Mouse (Mus musculus) adrenal gland, postnatal 0 days (tissue): ENCODE data around the gene Slc17a7. TPM values are rescaled to one million over a fixed set of nuclear protein-coding genes. Genes with fewer than 3 reads are reported as not detected.

ENCODE experiments used
- microRNA-seq: library from miRNA; unstranded; fragments of <30 nt; microRNA quantifications from one replicate; pipeline ENCODE4, GENCODE M21; 2016; ENCODE audit warnings: borderline replicate concordance; ENCODE audit not compliant: insufficient number of aligned reads
- polyA plus RNA-seq: library from polyadenylated mRNA; unstranded; fragments of >200 nt; fragmentation: Nextera tagmentation; extraction: Ambion mirVana; gene quantifications from 2 replicates; pipeline ENCODE4 v1.2.1, GENCODE M21; 2015

Gene Slc17a7
- polyA plus RNA-seq: 0.11 and 0.16 TPM in 2 replicates

DNA sequence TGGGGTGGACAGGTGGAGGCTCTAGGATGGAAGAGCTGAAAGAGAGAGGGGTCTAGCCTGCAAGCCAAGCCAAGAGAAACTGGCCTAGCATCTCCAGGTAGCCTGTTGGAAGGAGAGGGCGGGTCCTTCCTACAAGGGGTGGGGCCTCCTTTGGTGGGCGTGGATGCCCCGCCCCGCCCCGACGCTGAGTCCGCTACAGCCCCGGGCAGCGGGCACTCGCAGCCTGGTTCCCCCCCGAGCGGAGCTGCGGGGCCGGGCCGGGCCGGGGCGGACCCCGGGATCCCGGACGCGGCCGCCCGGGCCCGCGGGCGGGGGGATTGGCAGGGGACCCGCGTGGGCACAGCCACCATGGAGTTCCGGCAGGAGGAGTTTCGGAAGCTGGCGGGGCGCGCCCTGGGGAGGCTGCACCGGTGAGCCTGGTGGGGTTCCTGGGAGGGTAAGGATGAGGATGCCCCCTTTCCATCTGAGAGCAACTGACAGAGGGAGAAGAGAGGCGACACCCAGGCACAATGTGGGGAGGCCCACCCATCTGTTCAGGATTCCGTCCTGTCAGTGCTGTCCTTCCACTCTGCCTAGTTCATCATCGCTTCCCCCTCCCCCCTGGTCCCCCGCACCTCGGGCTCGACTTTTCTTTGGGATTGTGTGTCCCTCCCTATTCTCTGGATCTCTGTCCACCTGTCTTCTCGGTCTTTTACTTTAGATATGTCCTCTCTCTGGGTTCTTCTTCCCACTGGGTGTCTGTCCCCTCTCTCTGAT, at the start of gene Slc17a7:
Gene Slc17a7, plus strand, starts transcription at position 215 of the 756 bp plus-strand sequence.

GRCm38 (mm10) chr7:45124224-45125143, 39.3 kb upstream of the Slc17a7 start, which contains the start of gene Rps11:
Gene Rps11, minus strand, starts transcription at chr7:45124439.

GRCm38 (mm10) chr7:45128624-45129246, 35.0 kb upstream of the Slc17a7 start, which contains the start of gene Rpl13a:
Gene Rpl13a, minus strand, starts transcription at chr7:45128761.

DNA sequence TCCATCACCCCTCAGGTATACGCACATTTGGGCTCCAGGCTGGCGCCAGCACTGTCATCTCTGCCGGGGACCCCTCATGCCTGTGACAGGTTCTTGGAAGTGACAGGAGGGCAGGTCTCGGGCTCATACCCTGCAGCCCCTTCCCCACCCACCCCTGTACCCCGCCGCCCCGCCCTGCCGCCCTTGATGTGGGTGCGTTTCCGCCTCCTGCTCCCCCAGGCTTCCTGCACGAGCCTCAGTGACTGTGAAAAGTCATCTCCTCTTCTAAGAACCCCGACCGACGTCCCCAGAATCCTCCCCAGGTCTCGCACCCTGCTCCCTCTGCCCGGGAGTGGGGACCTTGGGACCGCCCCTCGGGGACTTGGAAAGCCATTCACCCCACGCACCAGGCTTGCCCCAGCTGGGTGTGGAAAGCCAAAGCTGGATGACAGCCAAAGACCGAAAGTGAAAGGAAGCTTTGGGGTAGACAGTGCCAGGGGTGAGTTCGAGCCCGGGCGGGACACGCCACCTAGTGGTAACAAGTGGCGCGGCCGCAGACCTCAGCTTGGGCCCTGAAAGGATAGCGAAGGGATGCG, 27.7 kb upstream of the Slc17a7 start, which contains the start of the genes Gm45713 and Flt3l:
Gene Gm45713, minus strand, starts transcription at position 239 of the 575 bp plus-strand sequence.
Gene Flt3l, minus strand, starts transcription at position 440 of the 575 bp plus-strand sequence.

DNA sequence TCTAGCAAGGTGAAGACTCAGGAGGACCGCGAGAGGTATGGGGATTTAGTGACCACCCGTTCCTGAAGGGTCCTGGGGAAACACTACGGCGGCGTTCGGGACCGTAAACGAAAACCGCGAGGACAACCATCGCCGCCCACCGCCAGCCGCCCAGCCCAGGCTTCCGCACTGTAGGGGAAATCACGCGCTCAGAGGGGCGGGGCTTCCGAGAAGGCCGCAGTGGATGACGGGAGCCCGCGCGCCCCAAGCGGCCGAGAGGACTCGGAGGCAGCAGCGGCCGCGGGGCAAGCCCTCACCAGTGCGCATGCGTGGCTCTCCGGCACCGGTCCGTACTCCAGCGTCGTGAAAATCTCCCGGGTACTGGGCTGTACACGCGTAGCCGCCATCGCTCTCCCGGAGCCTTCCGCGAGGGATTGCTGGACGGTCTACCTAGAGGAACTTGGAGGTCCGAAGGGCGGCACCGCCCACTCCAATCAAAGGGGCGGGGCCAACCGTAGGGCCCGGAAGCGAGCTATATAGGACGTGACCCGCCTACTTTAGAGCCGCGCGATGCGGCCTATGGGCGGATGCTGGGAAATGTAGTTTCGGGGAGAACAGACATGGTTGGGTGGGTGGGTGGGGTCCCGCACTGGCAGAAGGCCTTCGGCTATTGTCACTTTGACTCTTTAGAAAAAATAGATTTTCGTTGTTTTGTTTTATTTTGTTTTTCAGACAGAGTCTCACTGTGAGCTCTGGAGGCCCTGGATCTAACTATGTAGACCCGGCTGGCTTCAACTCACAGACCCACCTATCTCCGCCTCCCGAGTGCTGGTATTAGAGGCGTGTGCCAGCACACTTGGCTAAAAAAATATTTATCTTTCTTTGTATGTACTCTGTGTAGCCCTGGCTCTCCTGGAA, 9.4 kb upstream of the Slc17a7 start, which contains the start of the genes Pih1d1 and Aldh16a1:
Gene Pih1d1, plus strand, starts transcription at position 208 of the 897 bp plus-strand sequence.
Gene Aldh16a1, minus strand, starts transcription at position 489 of the 897 bp plus-strand sequence.

GRCm38 (mm10) chr7:45179469-45179868, 15.7 kb downstream of the Slc17a7 start, which contains the start of gene Gfy:
Gene Gfy, minus strand, starts transcription at chr7:45179569.

DNA sequence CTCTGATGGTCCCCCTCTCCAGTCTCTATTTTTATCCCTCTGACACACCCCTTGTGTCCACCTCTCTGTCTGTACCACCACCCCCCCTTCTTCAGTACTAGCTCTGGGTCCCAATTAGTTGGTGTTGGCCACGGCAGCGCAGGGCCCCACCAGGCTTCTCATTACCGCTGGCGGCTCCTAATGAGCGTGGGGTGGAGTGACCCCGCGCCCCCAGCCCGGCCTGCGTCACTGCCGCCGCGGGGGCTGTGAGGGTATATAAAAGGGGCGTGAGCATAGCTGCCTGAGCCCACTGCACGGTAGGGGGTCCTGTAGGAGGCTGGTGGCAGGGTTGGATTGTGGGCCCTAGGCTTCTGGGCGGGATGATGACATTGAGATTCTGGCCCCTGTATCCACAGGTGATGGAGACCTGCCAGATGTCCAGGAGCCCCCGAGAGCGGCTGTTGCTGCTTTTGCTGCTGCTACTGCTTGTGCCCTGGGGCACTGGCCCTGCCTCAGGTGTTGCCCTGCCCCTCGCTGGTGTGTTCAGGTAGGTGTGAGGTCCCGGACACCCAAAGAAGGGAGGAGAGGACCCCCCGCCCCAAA, 17.2 kb downstream of the Slc17a7 start, which contains the start of gene Pth2:
Gene Pth2, plus strand, starts transcription at position 100 of the 582 bp plus-strand sequence.

GRCm38 (mm10) chr7:45204380-45205143, 40.8 kb downstream of the Slc17a7 start, which contains the start of gene Ccdc155:
Gene Ccdc155, minus strand, starts transcription at chr7:45204892.

GRCm38 (mm10) chr7:45211851-45212251, 48.1 kb downstream of the Slc17a7 start, which contains the start of gene Dkkl1:
Gene Dkkl1, minus strand, starts transcription at chr7:45212147.

GRCm38 (mm10) chr7:45215673-45216441, 52.1 kb downstream of the Slc17a7 start, which contains the start of gene Tead2:
Gene Tead2, plus strand, starts transcription at chr7:45215753.

Small RNA genes within 50 kb of the gene (microRNA-seq; reads per million reads assigned to microRNA genes)
- 86.9 reads per million, percentile 42 among the genes with 10 or more reads in this experiment for gene Mir150
- gene Mir5121: 17.9 reads per million, percentile 24 among the genes with 10 or more reads in this experiment
- not detected for gene Mir7055

Other genes starting within 250 kb of the Slc17a7 start
- 49.4 and 50.6 TPM in 2 replicates for gene Ap2a1, start 234.5 kb upstream of the Slc17a7 start, polyA plus RNA-seq
- 0.17 and 0.46 TPM in 2 replicates for gene Tsks, start 220.7 kb upstream of the Slc17a7 start, polyA plus RNA-seq
- gene Cpt1c, start 189.1 kb upstream of the Slc17a7 start, polyA plus RNA-seq: 23.0 and 24.9 TPM in 2 replicates
- gene Prmt1, start 177.4 kb upstream of the Slc17a7 start, polyA plus RNA-seq: 247 and 271 TPM in 2 replicates
- 56.9 and 79.7 TPM in 2 replicates for gene Irf3, start 166.3 kb upstream of the Slc17a7 start, polyA plus RNA-seq
- gene Bcl2l12, start 165.2 kb upstream of the Slc17a7 start, polyA plus RNA-seq: 16.6 and 25.4 TPM in 2 replicates
- gene Scaf1, start 147.6 kb upstream of the Slc17a7 start, polyA plus RNA-seq: 25.1 and 26.8 TPM in 2 replicates
- 69.9 and 80.5 TPM in 2 replicates for gene Rras, start 146.0 kb upstream of the Slc17a7 start, polyA plus RNA-seq
- gene Prr12, start 111.1 kb upstream of the Slc17a7 start, polyA plus RNA-seq: 4.1 and 6.1 TPM in 2 replicates
- 72.0 and 75.6 TPM in 2 replicates for gene Nosip, start 101.5 kb upstream of the Slc17a7 start, polyA plus RNA-seq
- 21.2 and 23.8 TPM in 2 replicates for gene Prrg2, start 101.3 kb upstream of the Slc17a7 start, polyA plus RNA-seq
- gene Rcn3, start 71.7 kb upstream of the Slc17a7 start, polyA plus RNA-seq: 173 and 202 TPM in 2 replicates
- gene Fcgrt, start 60.1 kb upstream of the Slc17a7 start, polyA plus RNA-seq: 193 and 264 TPM in 2 replicates
- gene Rps11, start 39.5 kb upstream of the Slc17a7 start, polyA plus RNA-seq: 1,100 and 1,135 TPM in 2 replicates
- gene Rpl13a, start 35.2 kb upstream of the Slc17a7 start, polyA plus RNA-seq: 1,896 and 3,552 TPM in 2 replicates
- 1.4 and 2.1 TPM in 2 replicates for gene Gm45713, start 27.7 kb upstream of the Slc17a7 start, polyA plus RNA-seq
- gene Flt3l, start 27.5 kb upstream of the Slc17a7 start, polyA plus RNA-seq: 6.1 and 11.0 TPM in 2 replicates
- gene Pih1d1, start 9.6 kb upstream of the Slc17a7 start, polyA plus RNA-seq: 67.2 and 75.8 TPM in 2 replicates
- gene Aldh16a1, start 9.4 kb upstream of the Slc17a7 start, polyA plus RNA-seq: 25.3 and 34.0 TPM in 2 replicates
- gene Gfy, start 15.6 kb downstream of the Slc17a7 start, polyA plus RNA-seq: not detected in 2 replicates
- not detected in 2 replicates for gene Pth2, start 17.0 kb downstream of the Slc17a7 start, polyA plus RNA-seq
- gene Ccdc155, start 40.9 kb downstream of the Slc17a7 start, polyA plus RNA-seq: 0.30 and 0.47 TPM in 2 replicates
- 1.6 and 1.8 TPM in 2 replicates for gene Dkkl1, start 48.2 kb downstream of the Slc17a7 start, polyA plus RNA-seq
- gene Tead2, start 51.8 kb downstream of the Slc17a7 start, polyA plus RNA-seq: 28.7 and 32.9 TPM in 2 replicates
- gene Cd37, start 75.2 kb downstream of the Slc17a7 start, polyA plus RNA-seq: 3.9 and 5.3 TPM in 2 replicates
- 0.08 TPM in 1 of 2 replicates, not detected in the other for gene Slc6a16, start 77.1 kb downstream of the Slc17a7 start, polyA plus RNA-seq
- not detected in 2 replicates for gene Slc6a21, start 113.6 kb downstream of the Slc17a7 start, polyA plus RNA-seq
- gene Trpm4, start 169.8 kb downstream of the Slc17a7 start, polyA plus RNA-seq: 12.4 and 14.0 TPM in 2 replicates
- gene Hrc, start 171.3 kb downstream of the Slc17a7 start, polyA plus RNA-seq: 0.54 and 1.4 TPM in 2 replicates
- gene Ppfia3, start 203.1 kb downstream of the Slc17a7 start, polyA plus RNA-seq: 2.6 and 3.3 TPM in 2 replicates
- gene Lin7b, start 206.6 kb downstream of the Slc17a7 start, polyA plus RNA-seq: 3.1 and 3.2 TPM in 2 replicates
- 67.6 and 113 TPM in 2 replicates for gene Snrnp70, start 231.8 kb downstream of the Slc17a7 start, polyA plus RNA-seq
- 0.06 and 0.09 TPM in 2 replicates for gene Kcna7, start 241.7 kb downstream of the Slc17a7 start, polyA plus RNA-seq
- 0.44 and 0.46 TPM in 2 replicates for gene Ntf5, start 249.7 kb downstream of the Slc17a7 start, polyA plus RNA-seq